Mouse (Mus musculus) forebrain, embryonic 12.5 days (tissue): ENCODE measurements at regions not wholly inside any gene's neighbourhood (a gene's known extent, or its start where the extent isn't known, plus 50 kb on each side); places are given as distances from the start of the nearest gene placed in this dataset.
A peak's percentile ranks its signal among the peaks of the same experiment; 100 is the strongest.

ENCODE experiments used
- ATAC-seq: fragments of 200-750 bp; cut with Nextera tagmentation; 2 replicates; pipeline ENCODE4 v1.8.0; 2017; ENCODE audit warnings: moderate TSS enrichment; ENCODE audit not compliant: low FRiP score
- H3K27ac ChIP-seq: fragments of 300-500 bp; sonication (generic); 2 replicates; pipeline ENCODE4 v1.5.1; 2016; ENCODE audit warnings: mild to moderate bottlenecking
- H3K27me3 ChIP-seq: fragments of 300-500 bp; sonication (generic); 2 replicates; pipeline ENCODE4 v1.6.1; 2016; ENCODE audit warnings: mild to moderate bottlenecking
- H3K36me3 ChIP-seq: fragments of 300-500 bp; sonication (generic); replicated peaks from 2 replicates; pipeline ENCODE4 v1.6.1; 2016; ENCODE audit warnings: mild to moderate bottlenecking
- H3K4me1 ChIP-seq: fragments of 300-500 bp; sonication (generic); 2 replicates; pipeline ENCODE4 v1.6.1; 2016
- H3K4me2 ChIP-seq: fragments of 300-500 bp; sonication (generic); 2 replicates; pipeline ENCODE4 v1.6.1; 2016; ENCODE audit warnings: mild to moderate bottlenecking, moderate library complexity
- H3K4me3 ChIP-seq: fragments of 300-500 bp; sonication (generic); replicated peaks from 2 replicates; pipeline ENCODE4 v1.5.1; 2016; ENCODE audit warnings: mild to moderate bottlenecking
- H3K9ac ChIP-seq: fragments of 300-500 bp; sonication (generic); 2 replicates; pipeline ENCODE4 v1.6.1; 2016; ENCODE audit warnings: mild to moderate bottlenecking
- H3K9me3 ChIP-seq: fragments of 300-500 bp; sonication (generic); 2 replicates; pipeline ENCODE4 v1.6.1; 2016
- WGBS: fragments of 180-500 bp; shearing (Covaris S2); methylation state at CpG from one replicate; pipeline ENCODE4 v1.1.7; 2016; 5-methylcytosine and 5-hydroxymethylcytosine counted together

- Histone ChIP-seq H3K9me3 (no peaks in the 10 kb centered on the region), H3K9ac (no peak overlapping the region), H3K36me3 (no peaks in the 10 kb centered on the region), H3K27me3 (no peaks in the 10 kb centered on the region), H3K4me3 (no peak overlapping the region), H3K27ac (no peak overlapping the region), H3K4me1 (no peaks in the 10 kb centered on the region), H3K4me2 (no peak overlapping the region)
- 81% methylated on average over 8 of the region's 8 CpGs for WGBS
- ATAC-seq: 0 out of 2 replicates have a peak, but pooled peaks have one; percentile 44
Measured at GRCm38 (mm10) chr6:140368354-140369069, 55.3 kb upstream of the Plekha5 start.

GRCm38 (mm10) chr6:140367303-140367702 is 56.6 kb upstream of the Plekha5 start:
- no peak overlapping the region for H3K4me2 ChIP-seq
- no peak for ATAC-seq
- H3K9ac ChIP-seq: no peak overlapping the region
- H3K27ac ChIP-seq: no peak overlapping the region
- H3K27me3 ChIP-seq: no peaks in the 10 kb centered on the region
- WGBS: 87% methylated on average over 6 of the region's 6 CpGs
- no peaks in the 10 kb centered on the region for H3K4me1 ChIP-seq
- H3K36me3 ChIP-seq: no peaks in the 10 kb centered on the region
- no peak overlapping the region for H3K4me3 ChIP-seq
- no peaks in the 10 kb centered on the region for H3K9me3 ChIP-seq

GRCm38 (mm10) chr6:140366791-140367190 is 57.1 kb upstream of the Plekha5 start:
- Histone ChIP-seq H3K36me3 (no peaks in the 10 kb centered on the region), H3K4me2 (no peak overlapping the region), H3K27ac (no peak overlapping the region), H3K27me3 (no peaks in the 10 kb centered on the region), H3K4me1 (no peaks in the 10 kb centered on the region), H3K9ac (no peak overlapping the region), H3K4me3 (no peak overlapping the region), H3K9me3 (no peaks in the 10 kb centered on the region)
- no peak for ATAC-seq
- WGBS: 72% methylated on average over 3 of the region's 3 CpGs

GRCm38 (mm10) chr6:140360996-140361395 is 62.9 kb upstream of the Plekha5 start:
- no peak overlapping the region for H3K9ac ChIP-seq
- H3K9me3 ChIP-seq: no peaks in the 10 kb centered on the region
- no peak for ATAC-seq
- H3K27me3 ChIP-seq: no peaks in the 10 kb centered on the region
- no peak overlapping the region for H3K4me2 ChIP-seq
- H3K27ac ChIP-seq: no peak overlapping the region
- no peaks in the 10 kb centered on the region for H3K36me3 ChIP-seq
- no peaks in the 10 kb centered on the region for H3K4me1 ChIP-seq
- H3K4me3 ChIP-seq: no peak overlapping the region
- 69% methylated on average over 4 of the region's 4 CpGs for WGBS

GRCm38 (mm10) chr6:140357901-140358300 is 66.0 kb upstream of the Plekha5 start:
- Histone ChIP-seq H3K9me3 (no peaks in the 10 kb centered on the region), H3K4me2 (no peak overlapping the region), H3K9ac (no peak overlapping the region), H3K4me1 (no peaks in the 10 kb centered on the region), H3K27me3 (no peaks in the 10 kb centered on the region), H3K27ac (no peak overlapping the region), H3K4me3 (no peak overlapping the region), H3K36me3 (no peaks in the 10 kb centered on the region)
- no peak for ATAC-seq
- WGBS: 82% methylated on average over 2 of the region's 2 CpGs

GRCm38 (mm10) chr6:140357300-140357699 is 66.6 kb upstream of the Plekha5 start:
- Histone ChIP-seq H3K27ac (no peak overlapping the region), H3K9me3 (no peaks in the 10 kb centered on the region), H3K9ac (no peak overlapping the region), H3K27me3 (no peaks in the 10 kb centered on the region), H3K4me1 (no peaks in the 10 kb centered on the region), H3K4me3 (no peak overlapping the region), H3K4me2 (no peak overlapping the region), H3K36me3 (no peaks in the 10 kb centered on the region)
- WGBS: 82% methylated on average over 8 of the region's 8 CpGs
- no peak for ATAC-seq

GRCm38 (mm10) chr6:140354082-140354481 is 69.8 kb upstream of the Plekha5 start:
- 84% methylated on average over 6 of the region's 6 CpGs for WGBS

GRCm38 (mm10) chr6:140353610-140354009 is 70.2 kb upstream of the Plekha5 start:
- H3K4me2 ChIP-seq: no peak overlapping the region
- H3K4me1 ChIP-seq: peaks cover 5% of the 10 kb centered on the region
- no peak overlapping the region for H3K4me3 ChIP-seq
- H3K9ac ChIP-seq: no peak overlapping the region
- H3K27ac ChIP-seq: no peak overlapping the region
- WGBS: 88% methylated on average over 6 of the region's 6 CpGs
- no peaks in the 10 kb centered on the region for H3K27me3 ChIP-seq
- H3K9me3 ChIP-seq: no peaks in the 10 kb centered on the region
- ATAC-seq: no peak
- H3K36me3 ChIP-seq: no peaks in the 10 kb centered on the region

More at GRCm38 (mm10) chr6:140354082-140354481, 69.8 kb upstream of the Plekha5 start:
- no peak overlapping the region for H3K4me3 ChIP-seq
- no peak overlapping the region for H3K9ac ChIP-seq
- peaks cover 5% of the 10 kb centered on the region for H3K4me1 ChIP-seq
- no peak overlapping the region for H3K4me2 ChIP-seq
- no peak for ATAC-seq
- no peaks in the 10 kb centered on the region for H3K9me3 ChIP-seq
- no peaks in the 10 kb centered on the region for H3K27me3 ChIP-seq
- no peaks in the 10 kb centered on the region for H3K36me3 ChIP-seq
- no peak overlapping the region for H3K27ac ChIP-seq

- Histone ChIP-seq H3K27ac (0 out of 2 replicates have a peak overlapping the region, but pooled peaks have one; percentile 37), H3K4me3 (no peak overlapping the region), H3K36me3 (no peaks in the 10 kb centered on the region), H3K27me3 (no peaks in the 10 kb centered on the region), H3K4me2 (no peak overlapping the region; the same call in 1 of the 2 replicates), H3K9ac (no peak overlapping the region), H3K4me1 (peaks cover 5% of the 10 kb centered on the region), H3K9me3 (no peaks in the 10 kb centered on the region)
- 0 out of 2 replicates have a peak, but pooled peaks have one; percentile 57 for ATAC-seq
- 51% methylated on average over 3 of the region's 6 CpGs for WGBS
Measured at GRCm38 (mm10) chr6:140351365-140352095, 72.3 kb upstream of the Plekha5 start.

- H3K4me1 ChIP-seq: peaks cover 5% of the 10 kb centered on the region
- no peak overlapping the region for H3K4me3 ChIP-seq
- ATAC-seq: no peak
- WGBS: 93% methylated on average over 16 of the region's 16 CpGs
- H3K4me2 ChIP-seq: no peak overlapping the region
- H3K9ac ChIP-seq: no peak overlapping the region
- no peaks in the 10 kb centered on the region for H3K27me3 ChIP-seq
- H3K9me3 ChIP-seq: no peaks in the 10 kb centered on the region
- H3K36me3 ChIP-seq: no peaks in the 10 kb centered on the region
- H3K27ac ChIP-seq: no peak overlapping the region
Measured at GRCm38 (mm10) chr6:140348578-140348977, 75.3 kb upstream of the Plekha5 start.

- H3K4me3 ChIP-seq: no peak overlapping the region
- WGBS: 82% methylated on average over 6 of the region's 6 CpGs
- no peaks in the 10 kb centered on the region for H3K27me3 ChIP-seq
- no peak overlapping the region for H3K27ac ChIP-seq
- no peak overlapping the region for H3K9ac ChIP-seq
- peaks cover 12% of the 10 kb centered on the region for H3K4me1 ChIP-seq
- H3K4me2 ChIP-seq: no peak overlapping the region
- ATAC-seq: no peak
- H3K9me3 ChIP-seq: no peaks in the 10 kb centered on the region
- no peaks in the 10 kb centered on the region for H3K36me3 ChIP-seq
Measured at GRCm38 (mm10) chr6:140346929-140347328, 76.9 kb upstream of the Plekha5 start.

GRCm38 (mm10) chr6:140343638-140344037 is 80.2 kb upstream of the Plekha5 start:
- H3K9ac ChIP-seq: no peak overlapping the region
- no peaks in the 10 kb centered on the region for H3K36me3 ChIP-seq
- no peak overlapping the region for H3K27ac ChIP-seq
- ATAC-seq: no peak
- WGBS: 76% methylated on average over 11 of the region's 11 CpGs
- no peaks in the 10 kb centered on the region for H3K9me3 ChIP-seq
- H3K4me2 ChIP-seq: no peak overlapping the region
- no peaks in the 10 kb centered on the region for H3K27me3 ChIP-seq
- H3K4me3 ChIP-seq: no peak overlapping the region
- H3K4me1 ChIP-seq: peaks cover 10% of the 10 kb centered on the region

- Histone ChIP-seq H3K27me3 (no peaks in the 10 kb centered on the region), H3K4me1 (peaks cover 17% of the 10 kb centered on the region), H3K9ac (no peak overlapping the region), H3K4me2 (no peak overlapping the region), H3K9me3 (no peaks in the 10 kb centered on the region), H3K36me3 (no peaks in the 10 kb centered on the region), H3K27ac (no peak overlapping the region), H3K4me3 (no peak overlapping the region)
- peak; percentile 57 for ATAC-seq
- 35% methylated on average over 1 of the region's 1 CpGs for WGBS
Measured at GRCm38 (mm10) chr6:140342881-140343280, 81.0 kb upstream of the Plekha5 start.
